ENCODE assay signal across 1 mouse cellular context in the genomic region with DNA sequence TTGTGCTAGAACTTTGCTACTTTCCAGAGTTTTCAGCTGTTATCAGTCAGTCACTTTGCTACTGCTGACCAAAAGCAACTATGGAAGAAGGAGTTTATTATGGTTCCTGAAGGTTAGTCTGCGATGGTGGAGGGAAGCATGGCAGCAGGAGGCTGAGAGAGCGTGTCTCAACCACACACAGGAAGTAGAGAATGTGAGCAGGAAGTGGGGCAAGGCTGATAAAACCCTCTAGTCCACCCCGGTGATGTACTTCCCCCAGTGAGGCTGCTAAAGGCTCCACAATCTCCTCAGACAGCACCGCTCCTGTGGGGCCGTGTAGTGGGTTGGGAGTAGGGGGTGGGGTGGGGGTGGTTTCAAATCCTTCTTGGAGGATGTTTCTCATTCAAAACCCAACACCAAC.
TF ChIP-seq lines count a peak whose summit lies in the region.

No protein-coding gene starts in this region.

TF ChIP-seq in MEL, 35 proteins besides CTCF, POLR2A, EP300 and RAD21 (continued from another document):
- no peak for TF ChIP-seq CHD1 (IDR thresholded peaks at IDR 0.05; ENCODE audit: low read depth, low read length)
- TF ChIP-seq SMC3 (IDR thresholded peaks at IDR 0.05; ENCODE audit: low read depth, low read length) = no peak
- no peak for TF ChIP-seq E2F4 (IDR thresholded peaks at IDR 0.05; ENCODE audit: borderline replicate concordance, low read depth, low read length)
- peak; percentile 79 for TF ChIP-seq GATA1 (IDR thresholded peaks at IDR 0.05; ENCODE audit: low read depth, low read length)
- TF ChIP-seq UBTF (IDR thresholded peaks at IDR 0.05; ENCODE audit: borderline replicate concordance, insufficient read depth, low read depth, low read length) = no peak
- TF ChIP-seq MEF2A (IDR thresholded peaks at IDR 0.05; ENCODE audit: extremely low read depth, insufficient replicate concordance, low read depth, low read length, poor library complexity, severe bottlenecking) = no peak
- TF ChIP-seq MXI1 (IDR thresholded peaks at IDR 0.05; ENCODE audit: low read depth, low read length) = 0 out of 2 replicates have a peak, but pooled peaks have one; percentile 41
- no peak for TF ChIP-seq TBP (IDR thresholded peaks at IDR 0.05; ENCODE audit: low read depth, low read length)
- no peak for TF ChIP-seq GABPA (IDR thresholded peaks at IDR 0.05; ENCODE audit: low read depth, low read length)
- no peak for TF ChIP-seq POLR2AphosphoS5 (IDR thresholded peaks at IDR 0.05; ENCODE audit: borderline replicate concordance, low read depth, low read length)
- TF ChIP-seq KAT2A (conservative IDR thresholded peaks at IDR 0.05; ENCODE audit: low read depth, low read length) = no peak
- TF ChIP-seq RCOR1 (IDR thresholded peaks at IDR 0.05; ENCODE audit: low read depth, low read length) = no peak
- 0 out of 2 replicates have a peak, but pooled peaks have one; percentile 35 for TF ChIP-seq SIN3A (IDR thresholded peaks at IDR 0.05; ENCODE audit: low read length)
- TF ChIP-seq JUND (IDR thresholded peaks at IDR 0.05; ENCODE audit: low read depth, low read length) = no peak
- TF ChIP-seq CHD2 (IDR thresholded peaks at IDR 0.05; ENCODE audit: low read length) = no peak
TF ChIP-seq in MEL: peak in this region for 9.
